Mouse (Mus musculus): Measurements from ENCODE around the gene Glipr1l3. TPM values are rescaled to one million over a fixed set of nuclear protein-coding genes. Genes with fewer than 3 reads are reported as not detected.
"Not testable (repeated sequence)": the region's sequence is repeated elsewhere in the genome, so short reads cannot be mapped to it uniquely, and the experiment has no call there.

Gene Glipr1l3
- polyA plus RNA-seq, 1 experiment: not detected

GRCm38 (mm10) chr10:112110401-112110800 lies 49.7 kb downstream of the Glipr1l3 start:
- TF ChIP-seq CTCF (IDR thresholded peaks at IDR 0.05; ENCODE audit: insufficient read depth, low read length): no peak
- no peak for TF ChIP-seq POLR2A (IDR thresholded peaks at IDR 0.05; ENCODE audit: borderline replicate concordance, extremely low read depth, low read depth, low read length)
- WGBS: 77% methylated on average over 7 of the region's 7 CpGs
- Histone ChIP-seq H3K4me3 (replicated peaks; ENCODE audit: extremely low read depth, low read depth, low read length) (no peak overlapping the region), H3K4me1 (ENCODE audit: control insufficient read depth, insufficient read depth, low read length) (no peaks in the 10 kb centered on the region)
- DNase-seq: no peak

GRCm38 (mm10) chr10:112105785-112106184 lies 54.3 kb downstream of the Glipr1l3 start:
- not testable (repeated sequence) for H3K4me1 ChIP-seq (ENCODE audit: control insufficient read depth, insufficient read depth, low read length); H3K4me3 ChIP-seq (replicated peaks; ENCODE audit: extremely low read depth, low read depth, low read length)
- peak; percentile 70 for TF ChIP-seq CTCF (IDR thresholded peaks at IDR 0.05; ENCODE audit: insufficient read depth, low read length)
- DNase-seq: peak; percentile 57
- WGBS: 3% methylated on average over 5 of the region's 5 CpGs

Other genes with a start within 250 kb of the Glipr1l3 start
- gene Krr1, start 187.7 kb downstream of the Glipr1l3 start, polyA plus RNA-seq (2012; rRNA removed): 4.9 and 6.3 TPM in 2 replicates
- gene Glipr1, start 157.7 kb downstream of the Glipr1l3 start, polyA plus RNA-seq (2012; rRNA removed): 10.6 and 16.1 TPM in 2 replicates
- not detected in 2 replicates for gene Glipr1l1, start 100.1 kb downstream of the Glipr1l3 start, polyA plus RNA-seq (2012; rRNA removed)
- gene Glipr1l2, start 77.0 kb downstream of the Glipr1l3 start, polyA plus RNA-seq (2012; rRNA removed): not detected in 2 replicates
- 0.10 and 0.37 TPM in 2 replicates for gene Caps2, start 3.3 kb upstream of the Glipr1l3 start, polyA plus RNA-seq (2012; rRNA removed)
- gene Kcnc2, start 110.8 kb upstream of the Glipr1l3 start, polyA plus RNA-seq (2012; rRNA removed): 0.14 and 0.31 TPM in 2 replicates

All from lung, adult 2 months (tissue).